Mouse (Mus musculus) kidney, postnatal 0 days (tissue): ENCODE measurements around the gene Kctd21. TPM values are rescaled to one million over a fixed set of nuclear protein-coding genes. Genes with fewer than 3 reads are reported as not detected.

ENCODE experiments used
- ATAC-seq: fragments of 200-750 bp; cut with Nextera tagmentation; replicated peaks from 2 replicates; pipeline ENCODE4 v1.8.0; 2017; ENCODE audit warnings: low read depth, moderate number of reproducible peaks, moderate TSS enrichment, moderate library complexity; ENCODE audit not compliant: low FRiP score
- DNase-seq: peaks from one replicate; pipeline ENCODE4 v3.0.0-alpha.2; 2016; ENCODE audit warnings: low spot score
- H3K27ac ChIP-seq: fragments of 300-500 bp; sonication (generic); 2 replicates; pipeline ENCODE4 v1.5.1; 2014; ENCODE audit warnings: mild to moderate bottlenecking
- H3K27me3 ChIP-seq: fragments of 300-500 bp; sonication (generic); 2 replicates; pipeline ENCODE4 v1.6.1; 2014; ENCODE audit warnings: low read length, mixed read lengths; ENCODE audit not compliant: insufficient read depth
- H3K36me3 ChIP-seq: fragments of 300-500 bp; sonication (generic); 2 replicates; pipeline ENCODE4 v1.6.1; 2014; ENCODE audit warnings: low read length, mixed read lengths; ENCODE audit not compliant: insufficient read depth
- H3K4me1 ChIP-seq: fragments of 300-500 bp; sonication (generic); replicated peaks from 2 replicates; pipeline ENCODE4 v1.6.1; 2014; ENCODE audit warnings: antibody characterized with exemption, low read length, mixed read lengths; ENCODE audit not compliant: insufficient read depth
- H3K4me2 ChIP-seq: fragments of 300-500 bp; sonication (generic); 2 replicates; pipeline ENCODE4 v1.6.1; 2014; ENCODE audit warnings: mild to moderate bottlenecking, low read length, moderate library complexity, mixed read lengths
- H3K4me3 ChIP-seq: fragments of 300-500 bp; sonication (generic); replicated peaks from 2 replicates; pipeline ENCODE4 v1.5.1; 2014; ENCODE audit warnings: low read depth, low read length
- H3K9ac ChIP-seq: fragments of 300-500 bp; sonication (generic); 2 replicates; pipeline ENCODE4 v1.6.1; 2014; ENCODE audit warnings: low read depth, low read length
- H3K9me3 ChIP-seq: fragments of 300-500 bp; sonication (generic); replicated peaks from 2 replicates; pipeline ENCODE4 v1.6.1; 2016; ENCODE audit warnings: low read length, inconsistent platforms, mixed read lengths
- CTCF ChIP-seq: IDR thresholded peaks from 2 replicates; pipeline ENCODE4 v1.5.1; 2016; ENCODE audit warnings: antibody characterized with exemption, low read depth, mild to moderate bottlenecking, moderate library complexity
- WGBS: fragments of 180-500 bp; shearing (Covaris S2); extraction: QIAGEN DNeasy Blood & Tissue Kit; methylation state at CpG from one replicate; pipeline ENCODE4 v1.1.7; 2014; 5-methylcytosine and 5-hydroxymethylcytosine counted together
- polyA plus RNA-seq: library from polyadenylated mRNA; unstranded; fragments of >200 nt; fragmentation: Nextera tagmentation; extraction: Ambion mirVana; gene quantifications from 2 replicates; pipeline ENCODE4 v1.2.1, GENCODE M21; 2015

Gene Kctd21
- polyA plus RNA-seq, 1 experiment from 2014 or later: 2.0 TPM

- no peak overlapping the region for H3K27ac ChIP-seq
- peaks cover 12% of the 10 kb centered on the region for H3K27me3 ChIP-seq
- ATAC-seq (no peak), DNase-seq (no peak)
- H3K4me3 ChIP-seq: no peak overlapping the region
- TF ChIP-seq CTCF: no peak
- peaks cover 13% of the 10 kb centered on the region; the same call in 1 of the 2 replicates for H3K4me1 ChIP-seq
- no peak overlapping the region for H3K9ac ChIP-seq
- WGBS: 95% methylated on average over 4 of the region's 4 CpGs
- H3K4me2 ChIP-seq: no peak overlapping the region
- H3K9me3 ChIP-seq: no peaks in the 10 kb centered on the region
- no peaks in the 10 kb centered on the region for H3K36me3 ChIP-seq
Measured at GRCm38 (mm10) chr7:97327376-97327775, 4.8 kb upstream of the Kctd21 start.

GRCm38 (mm10) chr7:97328891-97329588, 3.1 kb upstream of the Kctd21 start:
- Histone ChIP-seq H3K9me3 (no peaks in the 10 kb centered on the region), H3K27me3 (peaks cover 12% of the 10 kb centered on the region), H3K4me3 (no peak overlapping the region), H3K4me2 (no peak overlapping the region), H3K4me1 (peaks cover 21% of the 10 kb centered on the region), H3K36me3 (no peaks in the 10 kb centered on the region), H3K27ac (no peak overlapping the region), H3K9ac (no peak overlapping the region)
- WGBS: 52% methylated on average over 13 of the region's 13 CpGs
- DNase-seq: peak; percentile 29
- no peak for TF ChIP-seq CTCF
- no peak for ATAC-seq

GRCm38 (mm10) chr7:97329676-97330075, 2.5 kb upstream of the Kctd21 start:
- Histone ChIP-seq H3K4me3 (no peak overlapping the region), H3K9ac (no peak overlapping the region), H3K4me1 (peaks cover 21% of the 10 kb centered on the region), H3K27ac (no peak overlapping the region), H3K4me2 (no peak overlapping the region), H3K36me3 (no peaks in the 10 kb centered on the region), H3K27me3 (peaks cover 12% of the 10 kb centered on the region), H3K9me3 (no peaks in the 10 kb centered on the region)
- 79% methylated on average over 3 of the region's 3 CpGs for WGBS
- ATAC-seq (no peak), DNase-seq (no peak)
- no peak for TF ChIP-seq CTCF

- ATAC-seq (no peak), DNase-seq (no peak)
- peak overlapping the region; percentile 69; the same call in 1 of the 2 replicates for H3K9ac ChIP-seq
- peak overlapping the region; percentile 89 for H3K4me2 ChIP-seq
- 61% methylated on average over 11 of the region's 11 CpGs for WGBS
- no peak overlapping the region for H3K27ac ChIP-seq
- no peaks in the 10 kb centered on the region for H3K9me3 ChIP-seq
- no peak for TF ChIP-seq CTCF
- no peaks in the 10 kb centered on the region for H3K36me3 ChIP-seq
- H3K4me3 ChIP-seq: peak overlapping the region; percentile 73
- no peaks in the 10 kb centered on the region for H3K27me3 ChIP-seq
- H3K4me1 ChIP-seq: peaks cover 15% of the 10 kb centered on the region
Measured at GRCm38 (mm10) chr7:97330931-97331645, 1.0 kb upstream of the Kctd21 start.

- TF ChIP-seq CTCF: no peak
- peaks cover 15% of the 10 kb centered on the region for H3K4me1 ChIP-seq
- no peaks in the 10 kb centered on the region for H3K9me3 ChIP-seq
- peak overlapping the region; percentile 89 for H3K4me2 ChIP-seq
- H3K27ac ChIP-seq: no peak overlapping the region
- H3K36me3 ChIP-seq: no peaks in the 10 kb centered on the region
- no peaks in the 10 kb centered on the region for H3K27me3 ChIP-seq
- no peak for DNase-seq
- H3K9ac ChIP-seq: peak overlapping the region; percentile 69
- peak overlapping the region; percentile 73 for H3K4me3 ChIP-seq
- ATAC-seq: no peak; the same call in 1 of the 2 replicates
- 5% methylated on average over 9 of the region's 9 CpGs for whole genome bisulfite sequencing
Measured at GRCm38 (mm10) chr7:97332667-97333041, 527 bp downstream of the Kctd21 start.

GRCm38 (mm10) chr7:97333113-97333898, 1.2 kb downstream of the Kctd21 start:
- Histone ChIP-seq H3K4me3 (no peak overlapping the region), H3K9ac (no peak overlapping the region), H3K36me3 (no peaks in the 10 kb centered on the region), H3K4me1 (peaks cover 15% of the 10 kb centered on the region), H3K27ac (no peak overlapping the region), H3K9me3 (no peaks in the 10 kb centered on the region), H3K4me2 (no peak overlapping the region), H3K27me3 (no peaks in the 10 kb centered on the region)
- DNase-seq (no peak), ATAC-seq (no peak)
- TF ChIP-seq CTCF: no peak
- WGBS: 87% methylated on average over 6 of the region's 6 CpGs
